Mouse (Mus musculus) c-Kit-positive CD71-positive TER-119-positive erythroid progenitor cells, embryonic 14.5 days (primary cell): ENCODE measurements around the gene Olfr1431.
"Not testable (repeated sequence)": the region's sequence is repeated elsewhere in the genome, so short reads cannot be mapped to it uniquely, and the experiment has no call there.

Experiments used
- DNase-seq: peaks from one replicate; pipeline ENCODE4 v3.0.0-alpha.2; 2013; ENCODE audit warnings: low spot score

Olfr1431 gene

GRCm38 (mm10) chr19:12200334-12200733 is at the start of gene Olfr1431:
Olfr1431 (plus strand) TSS chr19:12200634.
- no peak for DNase-seq

- DNase-seq = not testable (repeated sequence)
Observed at GRCm38 (mm10) chr19:12170062-12170599, 30.3 kb upstream of the Olfr1431 start, which contains the start of gene Olfr1555-ps1. Olfr1555-ps1 (minus strand) TSS chr19:12170112.

- DNase-seq = not testable (repeated sequence)
Observed at GRCm38 (mm10) chr19:12175431-12175830, 25.0 kb upstream of the Olfr1431 start.

- not testable (repeated sequence) for DNase-seq
Observed at GRCm38 (mm10) chr19:12199076-12199475, 1.4 kb upstream of the Olfr1431 start.

- not testable (repeated sequence) for DNase-seq
Observed at GRCm38 (mm10) chr19:12232496-12232895, 32.1 kb downstream of the Olfr1431 start, which contains the start of gene Olfr1432. Olfr1432 (minus strand) TSS chr19:12232596.

GRCm38 (mm10) chr19:12241559-12241958 is 41.1 kb downstream of the Olfr1431 start, which contains the start of gene Olfr262:
Olfr262 (minus strand) TSS chr19:12241659.
- DNase-seq = no peak

GRCm38 (mm10) chr19:12260732-12261131 is 60.3 kb downstream of the Olfr1431 start, which contains the start of gene Olfr235:
Olfr235 (plus strand) TSS chr19:12261032.
- DNase-seq = no peak
